Mouse (Mus musculus) T-helper 17 cell (primary cell): Measurements from ENCODE around the gene Gm3002.
"Not testable (repeated sequence)": the region's sequence is repeated elsewhere in the genome, so short reads cannot be mapped to it uniquely, and the experiment has no call there.

Experiments used
- in situ Hi-C, 2 experiments: fragments of 300-600 bp; cut with MboI, MseI; formaldehyde crosslinking; loops; 1 replicate in 1 of 2; 2 replicates in 1 of 2; pipeline ENCODE4 v1.15.1; 2025; ENCODE audit warnings: high pct_unique_total_duplicates in 2 of 2

The Gm3002 gene

GRCm38 (mm10) chr14:3809774-3810173 is at the start of gene Gm3002:
TSS of gene Gm3002 (plus strand) at chr14:3810074.
- in situ Hi-C loops: loop anchor here in 1 of 2 experiments (25.0 kb wide), 1 partner anchor 378 kb away; the partner anchor contains the start of gene Gm2974

GRCm38 (mm10) chr14:3845945-3846344 is 36.1 kb downstream of the Gm3002 start, which contains the start of gene Gm3033:
TSS of gene Gm3033 (plus strand) at chr14:3846245.
- in situ Hi-C loops: loop anchor here in 1 of 2 experiments (25.0 kb wide), 1 partner anchor 409 kb away; the partner anchor contains the start of genes Gm10408 and Gm3005

- in situ Hi-C loops: not testable (repeated sequence)
Measured at GRCm38 (mm10) chr14:3883872-3884271, 74.0 kb downstream of the Gm3002 start, which contains the start of gene Gm2916. TSS of gene Gm2916 (plus strand) at chr14:3884172.

GRCm38 (mm10) chr14:3931456-3931855 is 121.6 kb downstream of the Gm3002 start, which contains the start of gene Gm3029:
TSS of gene Gm3029 (plus strand) at chr14:3931756.
- in situ Hi-C loops: loop anchor here (5.0 to 10.0 kb wide), 2 partner anchors 1053 to 1056 kb away; partner anchors contain the start of gene Gm8297 (in 1 of the 2)

GRCm38 (mm10) chr14:3963247-3963646 is 153.4 kb downstream of the Gm3002 start, which contains the start of gene Gm3095:
TSS of gene Gm3095 (plus strand) at chr14:3963547.
- in situ Hi-C loops: not testable (repeated sequence)

GRCm38 (mm10) chr14:3998094-3998493 is 188.2 kb downstream of the Gm3002 start, which contains the start of gene Gm3099:
TSS of gene Gm3099 (plus strand) at chr14:3998394.
- in situ Hi-C loops: not testable (repeated sequence)
